Mouse (Mus musculus): ENCODE results near the gene Ptprk. TPM values are rescaled to one million over a fixed set of nuclear protein-coding genes. Genes with fewer than 3 reads are reported as not detected.
A peak's percentile ranks its signal among the peaks of the same experiment; 100 is the strongest.

Ptprk gene
- polyA plus RNA-seq, 1 experiment from 2014 or later: 20.0 TPM

DNA sequence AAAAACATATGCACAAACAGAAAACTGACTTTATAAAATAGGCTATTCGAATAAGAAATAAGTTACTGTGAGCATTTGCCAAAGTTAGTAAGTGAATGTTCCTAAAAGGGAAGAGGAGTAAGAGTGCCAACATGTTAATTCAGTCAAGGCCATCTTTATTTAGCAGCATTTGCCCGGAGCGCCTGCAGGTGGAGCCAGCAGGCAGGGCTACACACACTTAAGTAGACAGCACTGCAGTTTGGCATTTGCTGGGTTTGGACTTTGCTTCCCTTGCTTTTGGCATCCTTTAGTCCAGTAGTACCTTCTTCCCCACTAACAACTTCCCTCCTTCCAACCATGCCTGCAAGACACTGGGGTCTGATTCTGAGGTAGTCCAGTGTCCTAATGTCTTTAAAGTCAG lies 411.0 kb downstream of the Ptprk start:
- 30% methylated on average over 3 of the region's 3 CpGs for WGBS
- Histone ChIP-seq H3K27ac (no peak overlapping the region), H3K4me3 (no peak overlapping the region), H3K4me1 (no peaks in the 10 kb centered on the region), H3K36me3 (ENCODE audit: poor library complexity, severe bottlenecking) (no peaks in the 10 kb centered on the region), H3K27me3 (no peaks in the 10 kb centered on the region), H3K4me2 (no peak overlapping the region), H3K9me3 (replicated peaks) (no peaks in the 10 kb centered on the region), H3K9ac (no peak overlapping the region)
- peak; percentile 78 for ATAC-seq

- no peak for ATAC-seq
Observed at GRCm38 (mm10) chr10:28491006-28491405, 416.4 kb downstream of the Ptprk start.

GRCm38 (mm10) chr10:28492206-28492605 lies 417.6 kb downstream of the Ptprk start:
- no peak for ATAC-seq
- Histone ChIP-seq H3K27me3 (0 out of 2 replicates have a peak, but pooled peaks cover 2% of the 10 kb centered on the region), H3K4me2 (no peak overlapping the region), H3K27ac (no peak overlapping the region), H3K9ac (no peak overlapping the region), H3K4me1 (peaks cover 22% of the 10 kb centered on the region), H3K4me3 (no peak overlapping the region), H3K9me3 (replicated peaks) (no peaks in the 10 kb centered on the region), H3K36me3 (ENCODE audit: poor library complexity, severe bottlenecking) (no peaks in the 10 kb centered on the region)
- WGBS: 47% methylated on average over 9 of the region's 9 CpGs

More at GRCm38 (mm10) chr10:28491006-28491405, 416.4 kb downstream of the Ptprk start:
- Histone ChIP-seq H3K4me3 (no peak overlapping the region), H3K27ac (no peak overlapping the region), H3K9me3 (replicated peaks) (no peaks in the 10 kb centered on the region), H3K36me3 (ENCODE audit: poor library complexity, severe bottlenecking) (no peaks in the 10 kb centered on the region), H3K4me1 (peaks cover 22% of the 10 kb centered on the region), H3K9ac (no peak overlapping the region), H3K4me2 (no peak overlapping the region), H3K27me3 (0 out of 2 replicates have a peak, but pooled peaks cover 2% of the 10 kb centered on the region)
- 75% methylated on average over 1 of the region's 1 CpGs for WGBS

GRCm38 (mm10) chr10:28492870-28493269 lies 418.2 kb downstream of the Ptprk start:
- Histone ChIP-seq H3K27ac (peak overlapping the region; percentile 66), H3K4me2 (peak overlapping the region; percentile 50), H3K9ac (no peak overlapping the region), H3K4me3 (no peak overlapping the region), H3K4me1 (peaks cover 22% of the 10 kb centered on the region), H3K9me3 (replicated peaks) (no peaks in the 10 kb centered on the region), H3K36me3 (ENCODE audit: poor library complexity, severe bottlenecking) (no peaks in the 10 kb centered on the region), H3K27me3 (0 out of 2 replicates have a peak, but pooled peaks cover 2% of the 10 kb centered on the region)
- ATAC-seq: peak; percentile 42
- 17% methylated on average over 14 of the region's 14 CpGs for whole genome bisulfite sequencing

GRCm38 (mm10) chr10:28493271-28493861 lies 418.7 kb downstream of the Ptprk start:
- Histone ChIP-seq H3K36me3 (ENCODE audit: poor library complexity, severe bottlenecking) (no peaks in the 10 kb centered on the region), H3K4me3 (0 out of 2 replicates have a peak overlapping the region, but pooled peaks have one; percentile 1), H3K9me3 (replicated peaks) (no peaks in the 10 kb centered on the region), H3K4me2 (peak overlapping the region; percentile 50), H3K27me3 (0 out of 2 replicates have a peak, but pooled peaks cover 2% of the 10 kb centered on the region), H3K4me1 (peaks cover 22% of the 10 kb centered on the region), H3K27ac (peak overlapping the region; percentile 66), H3K9ac (no peak overlapping the region)
- WGBS: 3% methylated on average over 7 of the region's 7 CpGs
- ATAC-seq: peak; percentile 94

- Histone ChIP-seq H3K4me3 (no peak overlapping the region), H3K27me3 (0 out of 2 replicates have a peak, but pooled peaks cover 2% of the 10 kb centered on the region), H3K36me3 (ENCODE audit: poor library complexity, severe bottlenecking) (no peaks in the 10 kb centered on the region), H3K4me1 (peaks cover 16% of the 10 kb centered on the region), H3K27ac (no peak overlapping the region), H3K4me2 (no peak overlapping the region), H3K9ac (no peak overlapping the region), H3K9me3 (replicated peaks) (no peaks in the 10 kb centered on the region)
- WGBS: 84% methylated on average over 1 of the region's 1 CpGs
- no peak for ATAC-seq
Observed at GRCm38 (mm10) chr10:28497791-28498190, 423.2 kb downstream of the Ptprk start.

DNA sequence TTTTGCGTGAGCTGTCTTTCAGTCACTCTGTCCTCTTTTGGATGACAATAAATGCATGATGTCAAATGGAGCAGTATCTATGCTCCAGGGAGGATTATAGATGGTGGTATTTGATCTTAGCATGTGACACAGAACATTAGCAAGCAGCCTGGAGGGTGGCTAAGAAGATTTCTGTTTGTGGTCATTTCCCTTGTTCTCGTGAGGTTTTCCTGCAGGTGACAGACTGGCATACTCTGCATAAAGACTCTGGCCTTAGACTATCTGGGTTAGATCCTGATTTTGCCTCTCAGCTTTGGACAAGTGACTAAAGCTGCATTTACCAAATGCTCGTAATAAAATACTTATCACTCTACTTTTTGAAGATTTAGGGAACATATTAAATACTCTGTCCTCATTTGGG lies 423.9 kb downstream of the Ptprk start:
- no peak overlapping the region for H3K4me2 ChIP-seq
- H3K9me3 ChIP-seq (replicated peaks): no peaks in the 10 kb centered on the region
- H3K27me3 ChIP-seq: 0 out of 2 replicates have a peak, but pooled peaks cover 2% of the 10 kb centered on the region
- ATAC-seq: no peak
- 87% methylated on average over 3 of the region's 3 CpGs for WGBS
- H3K27ac ChIP-seq: no peak overlapping the region
- no peak overlapping the region for H3K9ac ChIP-seq
- peaks cover 9% of the 10 kb centered on the region for H3K4me1 ChIP-seq
- no peaks in the 10 kb centered on the region for H3K36me3 ChIP-seq (ENCODE audit: poor library complexity, severe bottlenecking)
- no peak overlapping the region for H3K4me3 ChIP-seq

GRCm38 (mm10) chr10:28513601-28514000 lies 439.0 kb downstream of the Ptprk start:
- Histone ChIP-seq H3K4me2 (no peak overlapping the region), H3K27me3 (no peaks in the 10 kb centered on the region), H3K36me3 (ENCODE audit: poor library complexity, severe bottlenecking) (no peaks in the 10 kb centered on the region), H3K9ac (no peak overlapping the region), H3K27ac (no peak overlapping the region), H3K9me3 (replicated peaks) (no peaks in the 10 kb centered on the region), H3K4me1 (no peaks in the 10 kb centered on the region), H3K4me3 (no peak overlapping the region)
- ATAC-seq: no peak
- 91% methylated on average over 2 of the region's 2 CpGs for WGBS

DNA sequence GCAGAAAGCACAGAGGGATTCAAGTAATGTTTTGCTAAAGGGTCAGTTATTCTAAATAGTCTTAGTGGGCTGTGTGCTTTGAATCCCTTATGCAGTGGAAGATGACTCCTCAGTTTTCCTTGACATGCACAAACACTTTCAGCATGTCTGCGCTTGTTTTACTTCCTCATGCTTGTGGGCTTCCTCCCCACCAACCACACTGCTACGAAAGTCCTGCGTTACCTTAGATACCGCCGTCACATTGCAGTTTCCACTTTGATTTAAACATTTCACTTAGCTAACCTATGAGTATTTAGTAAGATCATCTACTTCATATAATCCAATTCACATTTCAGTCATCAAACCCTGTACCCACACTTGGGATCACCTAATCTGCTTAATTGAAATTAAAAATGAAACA lies 441.5 kb downstream of the Ptprk start:
- ATAC-seq: no peak
- no peaks in the 10 kb centered on the region for H3K4me1 ChIP-seq
- 93% methylated on average over 5 of the region's 5 CpGs for WGBS
- no peaks in the 10 kb centered on the region for H3K27me3 ChIP-seq
- no peaks in the 10 kb centered on the region for H3K9me3 ChIP-seq (replicated peaks)
- no peak overlapping the region for H3K9ac ChIP-seq
- H3K27ac ChIP-seq: no peak overlapping the region
- no peaks in the 10 kb centered on the region for H3K36me3 ChIP-seq (ENCODE audit: poor library complexity, severe bottlenecking)
- no peak overlapping the region for H3K4me2 ChIP-seq
- no peak overlapping the region for H3K4me3 ChIP-seq

DNA sequence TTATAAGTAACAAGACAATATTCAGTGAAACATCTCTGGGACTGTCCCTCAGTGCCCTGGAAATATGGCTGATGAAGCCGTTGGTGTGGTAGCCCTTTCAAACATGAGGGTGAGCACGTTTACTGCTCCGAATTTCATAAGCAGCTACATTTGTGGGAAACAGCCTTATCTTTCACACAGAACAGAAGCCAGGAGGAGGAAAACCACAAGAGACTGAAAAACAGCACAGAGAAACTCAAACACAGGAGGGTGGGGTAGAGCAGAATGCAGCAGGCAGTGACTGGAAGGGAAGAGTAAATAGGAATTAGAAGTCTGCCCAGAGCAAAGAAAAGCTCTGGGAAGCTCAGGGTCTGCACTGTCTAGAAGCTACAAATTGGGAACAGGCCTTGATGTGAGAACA lies 443.7 kb downstream of the Ptprk start:
- Histone ChIP-seq H3K27me3 (no peaks in the 10 kb centered on the region), H3K9me3 (replicated peaks) (no peaks in the 10 kb centered on the region), H3K27ac (no peak overlapping the region), H3K4me1 (no peaks in the 10 kb centered on the region), H3K36me3 (ENCODE audit: poor library complexity, severe bottlenecking) (no peaks in the 10 kb centered on the region), H3K9ac (no peak overlapping the region), H3K4me2 (no peak overlapping the region), H3K4me3 (no peak overlapping the region)
- WGBS: 84% methylated on average over 3 of the region's 3 CpGs
- no peak for ATAC-seq

GRCm38 (mm10) chr10:28519861-28520260 lies 445.2 kb downstream of the Ptprk start:
- WGBS: 82% methylated on average over 1 of the region's 1 CpGs
- no peaks in the 10 kb centered on the region for H3K27me3 ChIP-seq

GRCm38 (mm10) chr10:28523992-28524735 lies 449.5 kb downstream of the Ptprk start:
- Histone ChIP-seq H3K27ac (no peak overlapping the region), H3K9ac (no peak overlapping the region), H3K4me2 (no peak overlapping the region), H3K27me3 (no peaks in the 10 kb centered on the region), H3K9me3 (replicated peaks) (no peaks in the 10 kb centered on the region), H3K4me1 (no peaks in the 10 kb centered on the region), H3K36me3 (ENCODE audit: poor library complexity, severe bottlenecking) (no peaks in the 10 kb centered on the region), H3K4me3 (no peak overlapping the region)
- WGBS: 87% methylated on average over 14 of the region's 14 CpGs
- ATAC-seq: 0 out of 2 replicates have a peak, but pooled peaks have one; percentile 27

More at GRCm38 (mm10) chr10:28519861-28520260, 445.2 kb downstream of the Ptprk start:
- no peak overlapping the region for H3K4me2 ChIP-seq
- H3K27ac ChIP-seq: no peak overlapping the region
- ATAC-seq: no peak
- no peak overlapping the region for H3K9ac ChIP-seq
- H3K36me3 ChIP-seq (ENCODE audit: poor library complexity, severe bottlenecking): no peaks in the 10 kb centered on the region
- no peak overlapping the region for H3K4me3 ChIP-seq
- H3K9me3 ChIP-seq (replicated peaks): no peaks in the 10 kb centered on the region
- H3K4me1 ChIP-seq: no peaks in the 10 kb centered on the region
